Mouse (Mus musculus): ENCODE results near the gene Vasp. TPM values are rescaled to one million over a fixed set of nuclear protein-coding genes. Genes with fewer than 3 reads are reported as not detected.

The Vasp gene
- polyA plus RNA-seq, 1 experiment: 194 TPM

DNA sequence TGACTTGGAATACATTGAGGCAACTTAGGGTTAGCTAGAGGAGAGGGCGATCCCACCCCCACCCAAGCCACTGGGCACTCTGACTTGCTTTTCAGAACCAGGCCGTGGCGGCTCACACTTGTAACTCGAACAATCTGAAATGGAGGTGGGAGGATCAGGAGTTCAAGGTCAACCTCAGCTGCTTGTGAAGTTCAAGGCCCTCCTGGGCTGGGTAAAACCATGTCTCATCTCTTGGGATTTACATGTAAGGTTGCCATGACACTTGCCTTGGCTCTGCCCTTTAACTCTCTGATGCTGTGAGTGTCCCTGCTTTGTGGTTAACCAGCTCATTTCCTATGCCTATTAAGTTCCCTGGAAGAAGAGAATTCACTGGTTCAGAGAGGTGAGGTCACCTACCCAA lies 62.1 kb downstream of the Vasp start:
- 75% methylated on average over 4 of the region's 4 CpGs for WGBS
- TF ChIP-seq CTCF (IDR thresholded peaks at IDR 0.05; ENCODE audit: insufficient read depth, low read length): no peak
- TF ChIP-seq POLR2A (IDR thresholded peaks at IDR 0.05; ENCODE audit: borderline replicate concordance, extremely low read depth, low read depth, low read length): no peak
- DNase-seq: no peak
- Histone ChIP-seq H3K4me1 (ENCODE audit: control insufficient read depth, insufficient read depth, low read length) (peaks cover 4% of the 10 kb centered on the region), H3K4me3 (replicated peaks; ENCODE audit: extremely low read depth, low read depth, low read length) (no peak overlapping the region)

DNA sequence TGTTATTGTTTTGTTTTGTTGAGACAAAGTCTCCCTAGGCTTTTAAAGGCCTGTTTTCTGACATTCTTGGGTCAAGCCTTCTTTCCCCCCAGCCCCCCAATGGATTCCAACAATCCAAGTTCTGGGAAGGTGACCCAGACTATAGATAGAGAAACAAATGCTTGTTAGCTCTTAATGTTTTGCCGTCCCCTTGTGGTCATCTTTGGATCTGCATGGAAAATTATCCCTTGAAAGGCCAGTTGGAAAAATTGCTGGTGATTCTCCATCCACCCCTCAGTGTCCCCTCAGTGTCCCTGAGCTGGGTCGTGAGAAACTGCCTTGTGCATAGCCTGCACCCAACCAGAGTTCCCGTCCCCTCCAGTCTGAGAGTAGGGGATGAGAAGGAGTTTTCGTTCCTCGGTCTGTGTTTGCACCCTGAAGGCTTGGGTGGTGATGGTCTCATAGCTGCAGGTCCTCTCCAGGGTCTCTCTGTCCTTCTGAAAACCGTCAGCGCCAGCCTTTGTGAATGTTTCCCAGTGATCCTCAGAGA lies 62.6 kb downstream of the Vasp start:
- Histone ChIP-seq H3K4me3 (replicated peaks; ENCODE audit: extremely low read depth, low read depth, low read length) (no peak overlapping the region), H3K4me1 (ENCODE audit: control insufficient read depth, insufficient read depth, low read length) (peaks cover 4% of the 10 kb centered on the region)
- WGBS: 47% methylated on average over 7 of the region's 7 CpGs
- DNase-seq: peak; percentile 41
- TF ChIP-seq POLR2A (IDR thresholded peaks at IDR 0.05; ENCODE audit: borderline replicate concordance, extremely low read depth, low read depth, low read length) (no peak), CTCF (IDR thresholded peaks at IDR 0.05; ENCODE audit: insufficient read depth, low read length) (peak; percentile 39; the same call in 1 of the 2 replicates)

DNA sequence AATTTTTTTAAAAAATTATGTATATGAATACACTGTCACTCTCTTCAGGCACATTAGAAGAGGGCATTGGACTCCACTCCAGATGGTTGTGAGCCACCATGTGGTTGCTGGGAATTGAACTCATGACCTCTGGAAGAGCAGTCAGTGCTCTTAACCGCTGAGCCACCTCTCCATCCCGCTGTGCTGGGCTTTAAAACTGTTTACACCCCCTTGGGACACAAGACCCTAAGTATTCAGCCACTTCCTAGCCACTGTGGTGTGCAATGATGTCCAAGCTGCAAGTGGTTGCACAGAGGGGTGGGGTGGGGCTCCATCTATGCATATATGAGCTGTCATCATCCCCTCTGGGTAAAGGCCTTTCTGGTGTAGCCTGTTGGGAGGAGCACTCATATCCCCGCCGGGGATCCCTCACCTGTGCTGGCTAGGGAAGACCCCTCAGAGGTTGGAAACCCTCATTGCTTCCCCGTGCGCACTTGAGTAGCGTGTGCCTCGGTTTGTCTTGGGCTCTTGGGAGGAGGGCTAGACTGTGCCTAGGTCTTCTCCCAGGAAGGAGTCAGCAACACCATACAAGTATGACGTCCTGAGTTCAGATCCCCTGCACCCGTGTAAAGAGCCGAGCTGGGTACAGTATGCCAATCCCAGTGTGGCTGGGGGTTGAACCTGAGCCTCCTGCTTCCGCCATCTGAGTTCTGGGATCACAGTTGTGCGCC lies 63.3 kb downstream of the Vasp start:
- H3K4me1 ChIP-seq (ENCODE audit: control insufficient read depth, insufficient read depth, low read length): peaks cover 4% of the 10 kb centered on the region
- TF ChIP-seq POLR2A (IDR thresholded peaks at IDR 0.05; ENCODE audit: borderline replicate concordance, extremely low read depth, low read depth, low read length) (no peak), CTCF (IDR thresholded peaks at IDR 0.05; ENCODE audit: insufficient read depth, low read length) (no peak)
- WGBS: 79% methylated on average over 13 of the region's 13 CpGs
- no peak for DNase-seq
- H3K4me3 ChIP-seq (replicated peaks; ENCODE audit: extremely low read depth, low read depth, low read length): no peak overlapping the region

Other genes starting within 250 kb of the Vasp start
- gene Foxa3, start 248.3 kb downstream of the Vasp start, polyA plus RNA-seq (2012; rRNA removed): 0.39 and 0.60 TPM in 2 replicates
- 69.3 and 76.1 TPM in 2 replicates for gene Sympk, start 247.4 kb downstream of the Vasp start, polyA plus RNA-seq (2012; rRNA removed)
- not detected in 2 replicates for gene Rsph6a, start 217.1 kb downstream of the Vasp start, polyA plus RNA-seq (2012; rRNA removed)
- 94.6 and 101 TPM in 2 replicates for gene Dmwd, start 195.6 kb downstream of the Vasp start, polyA plus RNA-seq (2012; rRNA removed)
- gene Dmpk, start 188.0 kb downstream of the Vasp start, polyA plus RNA-seq (2012; rRNA removed): 209 and 259 TPM in 2 replicates
- 39.6 and 47.2 TPM in 2 replicates for gene Six5, start 177.2 kb downstream of the Vasp start, polyA plus RNA-seq (2012; rRNA removed)
- gene Gm4969, start 153.4 kb downstream of the Vasp start, polyA plus RNA-seq (2012; rRNA removed): not detected in 2 replicates
- 10.7 and 12.3 TPM in 2 replicates for gene Fbxo46, start 152.0 kb downstream of the Vasp start, polyA plus RNA-seq (2012; rRNA removed)
- gene Qpctl, start 122.5 kb downstream of the Vasp start, polyA plus RNA-seq (2012; rRNA removed): 11.1 and 14.9 TPM in 2 replicates
- 16.2 and 20.1 TPM in 2 replicates for gene Snrpd2, start 122.1 kb downstream of the Vasp start, polyA plus RNA-seq (2012; rRNA removed)
- 0.19 and 0.24 TPM in 2 replicates for gene Gipr, start 105.7 kb downstream of the Vasp start, polyA plus RNA-seq (2012; rRNA removed)
- gene Eml2, start 95.4 kb downstream of the Vasp start, polyA plus RNA-seq (2012; rRNA removed): 73.7 and 81.5 TPM in 2 replicates
- gene Gpr4, start 59.3 kb downstream of the Vasp start, polyA plus RNA-seq (2012; rRNA removed): 21.6 and 29.5 TPM in 2 replicates
- gene Opa3, start 43.5 kb downstream of the Vasp start, polyA plus RNA-seq (2012; rRNA removed): 24.6 and 27.6 TPM in 2 replicates
- 0.23 and 0.36 TPM in 2 replicates for gene Ppm1n, start 8.2 kb upstream of the Vasp start, polyA plus RNA-seq (2012; rRNA removed)
- gene Rtn2, start 10.8 kb upstream of the Vasp start, polyA plus RNA-seq (2012; rRNA removed): 56.3 and 76.2 TPM in 2 replicates
- gene Fosb, start 38.2 kb upstream of the Vasp start, polyA plus RNA-seq (2012; rRNA removed): 4.0 and 4.6 TPM in 2 replicates
- 38.7 and 46.6 TPM in 2 replicates for gene Ercc1, start 73.0 kb upstream of the Vasp start, polyA plus RNA-seq (2012; rRNA removed)
- 4.6 and 5.2 TPM in 2 replicates for gene Cd3eap, start 87.7 kb upstream of the Vasp start, polyA plus RNA-seq (2012; rRNA removed)
- 10.0 and 17.8 TPM in 2 replicates for gene Ppp1r13l, start 87.9 kb upstream of the Vasp start, polyA plus RNA-seq (2012; rRNA removed)
- 43.3 and 44.6 TPM in 2 replicates for gene Ercc2, start 110.2 kb upstream of the Vasp start, polyA plus RNA-seq (2012; rRNA removed)
- 14.1 and 18.2 TPM in 2 replicates for gene Klc3, start 132.3 kb upstream of the Vasp start, polyA plus RNA-seq (2012; rRNA removed)
- 88.3 and 1,345 TPM in 2 replicates for gene Ckm, start 133.0 kb upstream of the Vasp start, polyA plus RNA-seq (2012; rRNA removed)
- 29.2 and 34.3 TPM in 2 replicates for gene Mark4, start 187.0 kb upstream of the Vasp start, polyA plus RNA-seq (2012; rRNA removed)
- 2.7 and 3.4 TPM in 2 replicates for gene Exoc3l2, start 191.5 kb upstream of the Vasp start, polyA plus RNA-seq (2012; rRNA removed)
- gene Bloc1s3, start 236.6 kb upstream of the Vasp start, polyA plus RNA-seq (2012; rRNA removed): 12.2 and 12.9 TPM in 2 replicates
- gene Trappc6a, start 236.6 kb upstream of the Vasp start, polyA plus RNA-seq (2012; rRNA removed): 63.1 and 93.4 TPM in 2 replicates
- gene Nkpd1, start 246.0 kb upstream of the Vasp start, polyA plus RNA-seq (2012; rRNA removed): 0.62 and 17.3 TPM in 2 replicates